Mouse (Mus musculus) erythroblast, embryonic 14.5 days (primary cell): ENCODE measurements around the gene Fam53b.

Source experiments
- GATA1 ChIP-seq: IDR thresholded peaks from 2 replicates; pipeline ENCODE4 v1.6.1; 2012; ENCODE audit warnings: low read length, inconsistent platforms, mixed read lengths
- TAL1 ChIP-seq: IDR thresholded peaks from 3 replicates; pipeline ENCODE4 v1.6.1; 2012; ENCODE audit warnings: low read length, inconsistent platforms, mixed read lengths

- no peak for TF ChIP-seq GATA1
- no peak for TF ChIP-seq TAL1
Measured at GRCm38 (mm10) chr7:132775922-132776321, 37.8 kb downstream of the Fam53b start.
